Mouse (Mus musculus) MEL (cell line): ENCODE data around the gene Rabgap1l. TPM values are rescaled to one million over a fixed set of nuclear protein-coding genes. Genes with fewer than 3 reads are reported as not detected.
A peak's percentile ranks its signal among the peaks of the same experiment; 100 is the strongest.

Experiments
- DNase-seq: peaks from one replicate; pipeline ENCODE4 v3.0.0; 2011; ENCODE audit warnings: low read depth, low spot score
- H3K27ac ChIP-seq: 2 replicates; pipeline ENCODE4 v1.5.1; 2012; ENCODE audit warnings: low read depth, mild to moderate bottlenecking, control low read depth, low read length, moderate library complexity; ENCODE audit not compliant: control insufficient read depth
- H3K27me3 ChIP-seq, 2 experiments: fragments of 150-350 bp in 1 of 2; sonication (generic) in 1 of 2; 2 replicates each; pipeline ENCODE4 v1.6.1; 2012; ENCODE audit warnings: low read length in 2 of 2, mild to moderate bottlenecking in 2 of 2, improper control_type of control experiment in 1 of 2, moderate library complexity in 1 of 2; ENCODE audit not compliant: insufficient read depth in 2 of 2, control insufficient read depth in 1 of 2
- H3K36me3 ChIP-seq, 2 experiments: 2 replicates each; pipeline ENCODE4 v1.6.1; 2012 to 2014; ENCODE audit warnings: low read length in 2 of 2, improper control_type of control experiment in 1 of 2, inconsistent platforms in 1 of 2, mild to moderate bottlenecking in 1 of 2; ENCODE audit not compliant: insufficient read depth in 2 of 2, control insufficient read depth in 1 of 2
- H3K4me1 ChIP-seq, 2 experiments: fragments of 150-350 bp in 1 of 2; sonication (generic) in 1 of 2; 2 replicates each; pipeline ENCODE4 v1.6.1; 2012; ENCODE audit warnings: low read length in 2 of 2, improper control_type of control experiment in 1 of 2, mild to moderate bottlenecking in 1 of 2; ENCODE audit not compliant: insufficient read depth in 2 of 2, control insufficient read depth in 1 of 2
- H3K4me3 ChIP-seq, 2 experiments: fragments of 150-350 bp in 1 of 2; sonication (generic) in 1 of 2; 2 replicates each; pipeline ENCODE4 v1.5.1; 2012; ENCODE audit warnings: low read depth in 2 of 2, low read length in 2 of 2, mild to moderate bottlenecking in 2 of 2, moderate library complexity in 2 of 2, control low read depth in 1 of 2, improper control_type of control experiment in 1 of 2; ENCODE audit not compliant: control insufficient read depth in 1 of 2, insufficient read depth in 1 of 2
- H3K79me2 ChIP-seq: 2 replicates; pipeline ENCODE4 v1.6.1; 2012; ENCODE audit warnings: mild to moderate bottlenecking, low read length, moderate library complexity; ENCODE audit not compliant: control insufficient read depth, poor library complexity, insufficient read depth
- H3K9ac ChIP-seq: 2 replicates; pipeline ENCODE4 v1.6.1; 2012; ENCODE audit warnings: low read depth, mild to moderate bottlenecking, control low read depth, low read length, moderate library complexity; ENCODE audit not compliant: control insufficient read depth, poor library complexity, severe bottlenecking
- H3K9me3 ChIP-seq: fragments of 150-350 bp; sonication (generic); replicated peaks from 2 replicates; pipeline ENCODE4 v1.6.1; 2012; ENCODE audit warnings: mild to moderate bottlenecking, low read length, improper control_type of control experiment, moderate library complexity; ENCODE audit not compliant: insufficient read depth
- BHLHE40 ChIP-seq: IDR thresholded peaks from 2 replicates; pipeline ENCODE4 v1.6.1; 2012; ENCODE audit warnings: low read depth, mild to moderate bottlenecking, inconsistent platforms, low read length, improper control_type of control experiment, borderline replicate concordance
- CHD1 ChIP-seq: IDR thresholded peaks from 2 replicates; pipeline ENCODE4 v1.6.1; 2012; ENCODE audit warnings: low read depth, mild to moderate bottlenecking, inconsistent platforms, low read length, improper control_type of control experiment
- CHD2 ChIP-seq: IDR thresholded peaks from 2 replicates; pipeline ENCODE4 v1.6.1; 2011; ENCODE audit warnings: low read length, improper control_type of control experiment
- CTCF ChIP-seq, 3 experiments: IDR thresholded peaks in 2 of 3; conservative IDR thresholded peaks in 1 of 3; 2 replicates each; pipeline ENCODE4 v1.5.1; 2011 to 2012; ENCODE audit warnings: low read length in 3 of 3, low read depth in 2 of 3, mild to moderate bottlenecking in 2 of 3, improper control_type of control experiment in 1 of 3, inconsistent platforms in 1 of 3, mixed read lengths in 1 of 3, moderate library complexity in 1 of 3; ENCODE audit not compliant: control insufficient read depth in 1 of 3, insufficient read depth in 1 of 3, poor library complexity in 1 of 3, severe bottlenecking in 1 of 3
- E2F4 ChIP-seq: IDR thresholded peaks from 2 replicates; pipeline ENCODE4 v1.6.1; 2011; ENCODE audit warnings: low read depth, low read length, improper control_type of control experiment, borderline replicate concordance
- ELF1 ChIP-seq: IDR thresholded peaks from 2 replicates; pipeline ENCODE4 v1.6.1; 2014; ENCODE audit warnings: low read depth, mild to moderate bottlenecking, inconsistent platforms, low read length, improper control_type of control experiment, moderate library complexity
- EP300 ChIP-seq, 2 experiments: IDR thresholded peaks; 2 replicates each; pipeline ENCODE4 v1.6.1; 2011; ENCODE audit warnings: improper control_type of control experiment in 2 of 2, low read length in 2 of 2, low read depth in 1 of 2, mild to moderate bottlenecking in 1 of 2
- GATA1 ChIP-seq: IDR thresholded peaks from 2 replicates; pipeline ENCODE4 v1.6.1; 2011; ENCODE audit warnings: low read depth, low read length, improper control_type of control experiment
- MAFK ChIP-seq: IDR thresholded peaks from 2 replicates; pipeline ENCODE4 v1.6.1; 2011; ENCODE audit warnings: low read depth, mild to moderate bottlenecking, low read length, improper control_type of control experiment, borderline replicate concordance
- MAX ChIP-seq: IDR thresholded peaks from 2 replicates; pipeline ENCODE4 v1.6.1; 2011; ENCODE audit warnings: low read length, improper control_type of control experiment
- MAZ ChIP-seq: IDR thresholded peaks from 2 replicates; pipeline ENCODE4 v1.6.1; 2012; ENCODE audit warnings: low read depth, mild to moderate bottlenecking, inconsistent platforms, low read length, improper control_type of control experiment
- MEF2A ChIP-seq: IDR thresholded peaks from 2 replicates; pipeline ENCODE4 v1.6.1; 2014; ENCODE audit warnings: low read depth, mild to moderate bottlenecking, inconsistent platforms, low read length, improper control_type of control experiment; ENCODE audit not compliant: poor library complexity, insufficient replicate concordance, severe bottlenecking; ENCODE audit errors: extremely low read depth
- MXI1 ChIP-seq: IDR thresholded peaks from 2 replicates; pipeline ENCODE4 v1.6.1; 2011; ENCODE audit warnings: mild to moderate bottlenecking, low read depth, low read length, improper control_type of control experiment
- MYC ChIP-seq: IDR thresholded peaks from 2 replicates; pipeline ENCODE4 v1.6.1; 2011; ENCODE audit warnings: low read depth, mild to moderate bottlenecking, low read length, improper control_type of control experiment, moderate library complexity
- NELFE ChIP-seq: IDR thresholded peaks from 2 replicates; pipeline ENCODE4 v1.6.1; 2011; ENCODE audit warnings: low read depth, low read length, improper control_type of control experiment
- RCOR1 ChIP-seq: IDR thresholded peaks from 2 replicates; pipeline ENCODE4 v1.6.1; 2012; ENCODE audit warnings: low read depth, mild to moderate bottlenecking, inconsistent platforms, low read length, improper control_type of control experiment
- SMC3 ChIP-seq: IDR thresholded peaks from 2 replicates; pipeline ENCODE4 v1.6.1; 2011; ENCODE audit warnings: low read depth, low read length, improper control_type of control experiment
- TAL1 ChIP-seq: IDR thresholded peaks from 2 replicates; pipeline ENCODE4 v1.6.1; 2012; ENCODE audit warnings: mild to moderate bottlenecking, inconsistent platforms, low read length, moderate library complexity, mixed read lengths
- TCF12 ChIP-seq: IDR thresholded peaks from 2 replicates; pipeline ENCODE4 v1.6.1; 2014; ENCODE audit warnings: low read depth, mild to moderate bottlenecking, inconsistent platforms, low read length, improper control_type of control experiment, moderate library complexity
- UBTF ChIP-seq: IDR thresholded peaks from 2 replicates; pipeline ENCODE4 v1.6.1; 2012; ENCODE audit warnings: low read depth, mild to moderate bottlenecking, inconsistent platforms, low read length, improper control_type of control experiment, moderate library complexity, borderline replicate concordance; ENCODE audit not compliant: insufficient read depth
- ZKSCAN1 ChIP-seq: IDR thresholded peaks from 2 replicates; pipeline ENCODE4 v1.6.1; 2012; ENCODE audit warnings: low read depth, mild to moderate bottlenecking, inconsistent platforms, low read length, improper control_type of control experiment, moderate library complexity
- ZNF384 ChIP-seq: IDR thresholded peaks from 2 replicates; pipeline ENCODE4 v1.6.1; 2012; ENCODE audit warnings: low read depth, mild to moderate bottlenecking, inconsistent platforms, low read length, improper control_type of control experiment
- polyA plus RNA-seq, 2 experiments: library from polyadenylated mRNA; stranded (reverse) in 1 of 2; unstranded in 1 of 2; fragments of >175 nt in 1 of 2; fragments of >200 nt in 1 of 2; gene quantifications; 2 replicates each; pipeline versions ENCODE4 v1.2.1 to v1.2.4; 2012; ENCODE audit warnings: low replicate concordance in 2 of 2, low read depth in 1 of 2; ENCODE audit not compliant: insufficient read length in 2 of 2, insufficient read depth in 1 of 2, missing spikeins in 1 of 2
- total RNA-seq: library from RNA; depleted of rRNA; stranded (reverse); fragments of 300-350 nt; gene quantifications from 2 replicates; pipeline ENCODE4 v1.2.3, GENCODE M21; 2012

Rabgap1l gene
- total and polyA plus RNA-seq, 3 experiments = 24.1 to 26.2 TPM; not detected in 1

- peaks cover 37 to 54% of the 10 kb centered on the region in 2 experiments for H3K4me1 ChIP-seq
- TF ChIP-seq TAL1 = peak; percentile 25
- peak; percentile 50 to 66; a peak in 3 of 4 replicates for TF ChIP-seq EP300 (IDR thresholded peaks at IDR 0.05; ENCODE audit: low read depth in 1 of 2, low read length in 2 of 2)
- 0 out of 2 replicates have a peak, but pooled peaks have one; percentile 14 for TF ChIP-seq GATA1
- TF ChIP-seq TCF12 = 0 out of 2 replicates have a peak, but pooled peaks have one; percentile 16
- TF ChIP-seq MAFK = no peak
- TF ChIP-seq MYC = peak; percentile 63; the same call in 1 of the 2 replicates
- TF ChIP-seq E2F4 = no peak
- no peak for TF ChIP-seq ZKSCAN1
- no peak for TF ChIP-seq UBTF
- 0 out of 2 replicates have a peak, but pooled peaks have one; percentile 41 for TF ChIP-seq MAX
- TF ChIP-seq ELF1 = no peak
- TF ChIP-seq RCOR1 = peak; percentile 32; the same call in 1 of the 2 replicates
- TF ChIP-seq, all 39 proteins: peak for 7
- H3K27ac ChIP-seq = peak overlapping the region; percentile 52; the same call in 1 of the 2 replicates
- H3K9ac ChIP-seq = no peak overlapping the region
- no peaks in the 10 kb centered on the region for H3K9me3 ChIP-seq
- no peak overlapping the region for H3K4me3 ChIP-seq
- H3K27me3 ChIP-seq = no peaks in the 10 kb centered on the region
- H3K36me3 ChIP-seq = peaks cover 0 to 72% of the 10 kb centered on the region in 2 experiments; a peak in 2 of 4 replicates
- peaks cover 3% of the 10 kb centered on the region for H3K79me2 ChIP-seq
- DNase-seq = no peak
Measured at GRCm38 (mm10) chr1:160298893-160299292, 494.1 kb downstream of the Rabgap1l start.

DNA sequence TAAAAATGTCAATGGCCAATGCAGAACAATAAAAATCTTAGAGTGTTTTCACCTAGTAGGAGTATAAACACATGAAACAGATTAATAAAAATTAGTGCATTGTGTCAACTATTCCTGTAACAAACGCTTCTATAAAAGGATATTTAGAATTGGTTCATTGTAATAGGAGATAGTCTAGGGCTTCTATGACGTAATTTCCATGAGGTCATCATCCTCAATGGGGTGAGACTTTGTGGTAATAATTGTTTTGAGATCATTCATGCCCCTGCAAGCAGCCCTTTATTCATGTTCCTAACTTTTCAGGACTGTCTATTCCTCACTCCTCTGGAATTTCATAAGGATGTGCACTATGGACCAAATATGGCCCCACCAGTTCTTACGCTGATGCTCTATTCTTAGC lies 495.3 kb downstream of the Rabgap1l start:
- no peak overlapping the region for H3K27ac ChIP-seq

More for the DNA sequence above, 495.3 kb downstream of the Rabgap1l start:
- no peak for DNase-seq
- no peak for TF ChIP-seq ELF1
- TF ChIP-seq TAL1 = no peak
- TF ChIP-seq SMC3 = no peak
- no peak for TF ChIP-seq MXI1
- no peak for TF ChIP-seq ZNF384
- TF ChIP-seq CHD1 = no peak
- no peak for TF ChIP-seq UBTF
- no peak for TF ChIP-seq BHLHE40
- TF ChIP-seq CTCF (IDR thresholded peaks at IDR 0.05 in 2 of 3, conservative IDR thresholded peaks at IDR 0.05 in 1 of 3; ENCODE audit: control insufficient read depth in 1 of 3, insufficient read depth in 1 of 3, low read depth in 2 of 3, low read length in 3 of 3, poor library complexity in 1 of 3, severe bottlenecking in 1 of 3) = no peak
- TF ChIP-seq CHD2 = no peak
- no peak for TF ChIP-seq MAZ
- no peak for TF ChIP-seq MEF2A
- no peak for TF ChIP-seq NELFE
- no peaks in the 10 kb centered on the region for H3K27me3 ChIP-seq
- H3K4me1 ChIP-seq = peaks cover 34 to 46% of the 10 kb centered on the region in 2 experiments
- H3K36me3 ChIP-seq = peaks cover 0 to 68% of the 10 kb centered on the region in 2 experiments; a peak in 2 of 4 replicates
- H3K9ac ChIP-seq = no peak overlapping the region
- H3K4me3 ChIP-seq = no peak overlapping the region
- H3K79me2 ChIP-seq = peaks cover 3% of the 10 kb centered on the region
- no peaks in the 10 kb centered on the region for H3K9me3 ChIP-seq
